ENCODE assay signal across 26 mouse cellular contexts in the genomic region with DNA sequence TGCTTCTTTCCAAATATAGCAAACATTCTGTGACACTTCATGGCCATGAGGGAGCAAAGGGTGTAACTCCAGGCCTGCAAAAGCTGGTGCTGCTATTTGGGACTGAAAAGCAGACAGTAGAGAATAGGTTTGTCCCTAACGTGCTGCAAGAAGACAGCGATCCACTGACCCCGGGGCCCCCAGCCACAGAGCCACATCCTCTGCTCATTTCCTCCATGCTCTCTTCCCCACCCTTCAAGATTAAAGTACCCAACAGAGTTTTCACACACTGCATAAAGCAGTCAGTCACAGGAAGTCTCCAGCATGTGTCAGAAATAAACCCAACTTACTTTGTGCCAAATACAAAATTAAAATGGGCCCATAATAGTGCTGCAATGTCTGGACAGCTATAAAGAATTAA. TPM values are rescaled to one million over a fixed set of nuclear protein-coding genes. Genes with fewer than 3 reads are reported as not detected.
DNase-seq lines count a peak whose midpoint lies in the region; ATAC-seq and TF ChIP-seq lines count a peak whose summit lies in the region.
"Had no signal": no experiment of that assay in that cellular context is flagged by ENCODE, and none has a peak within 500 bp of the region (broad histone marks: within the 10 kb centered on the region; RNA-seq: fewer than 3 reads in every experiment).

No protein-coding gene starts in this region.

- no peaks in the 10 kb centered on the region for H3K4me1 ChIP-seq in hindbrain, postnatal 0 days (ENCODE audit: insufficient read depth, low read length)
- H3K4me1 ChIP-seq: embryonic facial prominence, embryonic 13.5 days; heart, embryonic 10.5 days; intestine, embryonic 15.5 days; midbrain, embryonic 12.5 days; neural tube, embryonic 13.5 days had no signal

- no peaks in the 10 kb centered on the region for H3K36me3 ChIP-seq in hindbrain, postnatal 0 days (ENCODE audit: insufficient read depth, low read length)
- H3K36me3 ChIP-seq: embryonic facial prominence, embryonic 13.5 days; G1E; heart, embryonic 10.5 days; intestine, embryonic 15.5 days; midbrain, embryonic 12.5 days; neural tube, embryonic 13.5 days had no signal

- WGBS in hindbrain, postnatal 0 days, result 71% methylated on average over 3 of the region's 3 CpGs

- H3K9me3 ChIP-seq in hindbrain, postnatal 0 days (ENCODE audit: low read length), result no peaks in the 10 kb centered on the region
- H3K9me3 ChIP-seq: embryonic facial prominence, embryonic 13.5 days; G1E; heart, embryonic 10.5 days; intestine, embryonic 15.5 days; midbrain, embryonic 12.5 days had no signal

- H3K27me3 ChIP-seq in hindbrain, postnatal 0 days (ENCODE audit: insufficient read depth, low read length), result no peaks in the 10 kb centered on the region
- H3K27me3 ChIP-seq: embryonic facial prominence, embryonic 13.5 days; intestine, embryonic 15.5 days; midbrain, embryonic 12.5 days; neural tube, embryonic 13.5 days had no signal

- H3K4me3 ChIP-seq in hindbrain, postnatal 0 days (ENCODE audit: low read length), result no peak overlapping the region
- H3K4me3 ChIP-seq: embryonic facial prominence, embryonic 13.5 days; heart, embryonic 10.5 days; intestine, embryonic 15.5 days; left cerebral cortex, adult 2 months; midbrain, embryonic 12.5 days; neural tube, embryonic 13.5 days had no signal

- peak; percentile 81 for ATAC-seq in common myeloid progenitor, adult 5-6 weeks (replicated peaks; ENCODE audit: low read depth, poor library complexity, severe bottlenecking)
- ATAC-seq in hindbrain, postnatal 0 days, result no peak
- ATAC-seq in granulocyte monocyte progenitor cell, adult 5-6 weeks (replicated peaks; ENCODE audit: poor library complexity, severe bottlenecking), result no peak; the same call in 1 of the 2 replicates
- ATAC-seq: forebrain, embryonic 16.5 days; intestine, embryonic 15.5 days had no signal

- H3K27ac ChIP-seq in hindbrain, postnatal 0 days, result no peak overlapping the region
- H3K27ac ChIP-seq: embryonic facial prominence, embryonic 13.5 days; heart, embryonic 10.5 days; intestine, embryonic 15.5 days; left cerebral cortex, adult 2 months; midbrain, embryonic 12.5 days; neural tube, embryonic 13.5 days had no signal

- no peak overlapping the region for H3K9ac ChIP-seq in hindbrain, postnatal 0 days (replicated peaks; ENCODE audit: low read length)
- H3K9ac ChIP-seq: embryonic facial prominence, embryonic 13.5 days; intestine, embryonic 15.5 days; lung, embryonic 14.5 days; midbrain, embryonic 12.5 days; neural tube, embryonic 13.5 days had no signal

- peak; percentile 55 for DNase-seq in CD4-positive, CD25-positive, alpha-beta regulatory T cell, adult 2 months (ENCODE audit: low read depth, low spot score)
- peak; percentile 62 for DNase-seq in naive thymus-derived CD4-positive, alpha-beta T cell, adult 2 months (ENCODE audit: low read depth)
- DNase-seq in thymus, postnatal 25 days, result peak; percentile 55
- DNase-seq in urinary bladder, postnatal 4 days (ENCODE audit: low spot score in 2 of 2), result no peak
- DNase-seq in hindbrain, postnatal 0 days (ENCODE audit: low spot score), result no peak
- DNase-seq: cerebellum, adult 9-11 months; gastrocnemius, postnatal 36 days; kidney, adult 9 months; right cerebral cortex, adult 18-20 months had no signal

- no peak for TF ChIP-seq CTCF in hindbrain, postnatal 0 days (IDR thresholded peaks at IDR 0.05; ENCODE audit: low read depth)

- no peak overlapping the region for H3K4me2 ChIP-seq in hindbrain, postnatal 0 days (ENCODE audit: low read depth, low read length)
- H3K4me2 ChIP-seq: embryonic facial prominence, embryonic 13.5 days; intestine, embryonic 15.5 days; liver, embryonic 11.5 days; lung, embryonic 14.5 days; midbrain, embryonic 12.5 days; neural tube, embryonic 13.5 days had no signal

RNA-seq across cellular contexts. Expression of gene Gm14569, which starts 16.8 kb away (rescaled TPM):
- not detected in 2 replicates for total RNA-seq in common myeloid progenitor, adult 5-6 weeks (2017)
- 1.9 TPM in 1 of 2 replicates, not detected in the other for total RNA-seq in hindbrain, postnatal 0 days (2014; rRNA removed)
- not detected in 2 replicates for polyA plus RNA-seq in hindbrain, postnatal 0 days (2015; fragmentation: Nextera tagmentation; extraction: Ambion mirVana)
- total RNA-seq in granulocyte monocyte progenitor cell, adult 5-6 weeks (2014; fragmentation: Nextera tagmentation), result not detected in 2 replicates
- total RNA-seq in granulocyte monocyte progenitor cell, adult 5-6 weeks (2017), result not detected in 2 replicates
- total RNA-seq: gastrocnemius, postnatal 36 days; left cerebral cortex, adult 2 months; monocyte, adult 5-6 weeks had no signal
- polyA plus RNA-seq: embryonic facial prominence, embryonic 13.5 days; forebrain, embryonic 16.5 days; G1E; heart, embryonic 10.5 days; heart, postnatal 0 days; hindbrain, embryonic 11.5 days; intestine, embryonic 15.5 days; limb, embryonic 11.5 days; liver, embryonic 11.5 days; lung, embryonic 14.5 days; midbrain, embryonic 12.5 days; neural tube, embryonic 13.5 days; stomach, embryonic 14.5 days had no signal

Comparison
In these comparisons a context has a peak if more than half of its experiments do, and no peak if none do; other contexts are left out.
1. DNase-seq: peak in CD4-positive, CD25-positive, alpha-beta regulatory T cell, adult 2 months (single experiment), naive thymus-derived CD4-positive, alpha-beta T cell, adult 2 months (single experiment) and thymus, postnatal 25 days (single experiment); none in urinary bladder, postnatal 4 days (0 of 2) and hindbrain, postnatal 0 days (single experiment).